Mouse (Mus musculus) yolk sac, embryonic 10.5 days (tissue): ENCODE results near the gene Tceanc2.
"Not testable (repeated sequence)": the region's sequence is repeated elsewhere in the genome, so short reads cannot be mapped to it uniquely, and the experiment has no call there.

Experiments used
- DNase-seq: peaks from one replicate; pipeline ENCODE4 v3.0.0-alpha.2; 2017; ENCODE audit warnings: low spot score

Gene Tceanc2

DNA sequence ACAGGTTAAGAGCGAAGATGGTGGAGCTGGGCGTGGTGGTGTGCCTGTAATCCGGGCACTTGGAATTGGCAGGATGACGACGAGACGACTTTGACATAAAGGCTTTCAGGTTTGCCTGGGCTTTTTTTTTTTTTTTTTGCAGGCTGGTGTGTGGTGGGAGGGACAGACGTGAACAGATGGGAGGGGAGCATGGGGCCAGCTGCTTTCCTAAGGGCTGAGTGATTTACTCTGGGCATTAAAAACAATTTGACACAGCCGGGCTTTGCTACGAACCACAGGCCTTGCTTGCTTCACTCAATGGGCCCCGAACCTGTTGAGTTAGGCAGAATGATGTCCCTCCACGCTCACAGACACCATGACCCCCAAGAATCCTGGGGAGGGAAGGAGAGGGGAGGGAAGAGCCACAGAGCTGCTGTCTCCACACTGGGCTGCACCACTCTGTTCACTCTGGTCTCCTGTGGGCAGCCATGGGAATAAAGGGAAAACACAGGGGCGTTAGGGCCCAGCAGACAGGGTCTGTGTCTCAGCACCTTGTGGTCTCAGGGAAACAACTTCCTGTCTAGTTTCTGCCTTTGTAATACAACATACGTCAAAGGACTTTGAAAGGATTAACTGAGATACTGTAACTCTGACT lies 51.9 kb downstream of the Tceanc2 start:
- DNase-seq = no peak

DNA sequence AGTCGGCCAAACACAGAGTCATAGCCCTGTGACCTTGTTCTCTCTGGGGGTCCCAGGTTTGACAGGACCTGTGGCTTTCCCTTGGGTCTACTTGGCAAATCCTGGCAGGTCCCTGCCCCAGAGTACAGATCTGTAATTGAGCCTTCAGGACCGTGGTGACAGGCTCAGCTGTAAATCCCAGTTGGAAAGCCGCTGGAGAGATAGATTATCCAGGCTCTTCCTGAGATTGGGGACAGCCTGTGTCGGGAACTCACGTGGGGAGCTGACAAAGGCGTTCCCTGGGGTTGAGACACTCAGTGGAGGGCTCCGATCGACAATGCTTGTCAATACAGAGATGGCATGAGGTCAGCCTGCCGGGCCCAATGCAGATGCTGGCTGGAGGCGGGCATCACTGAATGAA lies 52.5 kb downstream of the Tceanc2 start:
- no peak for DNase-seq

DNA sequence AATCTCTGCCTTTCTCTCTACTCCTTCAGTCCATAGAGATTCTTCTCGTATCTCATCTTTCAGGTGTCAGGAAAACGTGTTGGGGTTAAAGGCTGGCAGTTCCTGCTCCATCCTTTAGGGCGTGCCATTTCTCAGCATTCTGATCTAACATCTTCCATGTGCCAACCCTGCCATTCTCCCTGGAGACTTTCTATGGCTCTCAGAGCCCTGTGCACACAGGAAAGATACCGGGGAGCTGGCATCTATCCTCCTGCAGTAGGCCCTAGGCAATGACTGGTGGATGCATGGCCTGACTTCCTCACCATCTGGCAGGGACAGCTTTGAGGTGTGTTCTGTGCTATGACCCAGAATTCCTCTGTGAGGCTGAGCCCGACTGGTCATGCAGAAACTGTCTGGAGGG lies 53.8 kb downstream of the Tceanc2 start:
- no peak for DNase-seq

DNA sequence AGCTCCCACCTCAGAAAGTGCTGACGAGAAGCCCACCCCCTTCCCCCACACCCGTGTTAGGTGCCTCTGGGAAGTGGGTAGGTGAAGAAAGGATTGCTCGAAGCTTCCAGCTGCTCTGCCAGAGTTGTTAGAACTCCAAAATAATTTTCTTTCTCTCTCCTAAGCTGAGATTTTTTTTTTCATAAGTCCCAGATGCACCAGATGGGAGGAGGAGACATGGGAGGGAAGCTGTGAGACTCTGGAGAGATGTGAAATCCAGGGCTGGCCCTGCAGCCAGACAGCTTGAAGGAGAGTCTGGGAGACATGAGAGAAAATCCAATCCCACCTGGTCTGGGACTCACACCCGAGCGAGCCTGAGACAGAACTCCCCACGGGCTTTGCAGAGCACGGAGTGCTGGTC lies 54.5 kb downstream of the Tceanc2 start:
- no peak for DNase-seq

DNA sequence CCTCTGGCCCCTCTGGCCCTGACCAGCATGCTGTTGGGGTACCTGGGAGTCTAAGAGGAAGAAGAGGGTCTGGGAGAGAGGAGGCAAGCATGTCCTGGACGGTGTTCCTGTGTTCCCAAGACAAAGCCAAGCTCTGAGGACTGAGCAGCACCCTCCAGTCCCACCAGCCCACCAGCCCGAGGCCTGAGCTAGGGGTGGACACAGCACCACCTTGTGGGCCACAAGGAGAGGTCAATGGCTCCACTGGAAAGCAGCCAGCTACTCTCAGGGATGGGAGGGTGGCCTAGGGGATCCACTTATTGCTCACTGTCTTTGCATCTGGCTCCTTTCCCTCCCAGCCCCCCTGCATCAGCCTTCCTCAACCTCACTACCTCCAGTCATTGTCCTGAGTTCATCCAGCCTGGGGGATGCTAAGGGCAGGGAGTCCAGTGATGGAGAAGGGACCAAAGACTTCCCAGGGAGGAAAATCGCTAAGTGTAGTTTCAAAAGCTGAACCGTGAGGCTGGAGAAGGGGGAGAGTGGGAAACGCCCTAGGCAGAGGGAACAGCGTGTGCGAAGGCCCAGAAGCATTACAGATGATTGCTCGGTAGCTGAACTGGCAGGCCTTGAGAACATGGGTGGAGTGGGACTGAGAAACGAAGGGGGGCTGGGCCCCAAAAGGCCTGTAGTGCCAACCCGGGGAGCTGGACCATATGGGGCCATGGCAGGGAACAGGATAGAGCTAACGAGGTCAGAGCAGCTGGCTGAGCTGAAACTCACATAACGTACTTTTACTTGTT lies 57.6 kb downstream of the Tceanc2 start:
- peak; percentile 23 for DNase-seq

DNA sequence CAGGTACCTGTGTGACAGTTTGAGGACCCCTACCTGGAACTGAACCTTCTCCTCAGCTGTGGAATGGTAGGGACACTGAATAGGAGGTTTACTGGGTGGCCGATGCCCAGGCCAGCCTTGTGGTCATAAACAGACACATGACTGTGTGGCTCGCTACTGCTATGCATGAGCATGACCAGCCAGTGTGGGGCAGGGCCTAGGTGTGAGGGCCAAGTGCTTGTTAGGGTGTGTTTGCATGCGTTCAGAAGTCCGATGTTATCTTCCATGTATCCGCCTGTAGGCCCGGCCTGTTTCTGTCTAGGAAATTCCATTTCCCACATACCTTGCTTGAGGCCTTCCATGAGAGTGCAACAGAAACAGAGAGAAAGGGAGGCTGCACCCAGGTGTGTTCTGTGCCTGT lies 58.2 kb downstream of the Tceanc2 start:
- DNase-seq = no peak

DNA sequence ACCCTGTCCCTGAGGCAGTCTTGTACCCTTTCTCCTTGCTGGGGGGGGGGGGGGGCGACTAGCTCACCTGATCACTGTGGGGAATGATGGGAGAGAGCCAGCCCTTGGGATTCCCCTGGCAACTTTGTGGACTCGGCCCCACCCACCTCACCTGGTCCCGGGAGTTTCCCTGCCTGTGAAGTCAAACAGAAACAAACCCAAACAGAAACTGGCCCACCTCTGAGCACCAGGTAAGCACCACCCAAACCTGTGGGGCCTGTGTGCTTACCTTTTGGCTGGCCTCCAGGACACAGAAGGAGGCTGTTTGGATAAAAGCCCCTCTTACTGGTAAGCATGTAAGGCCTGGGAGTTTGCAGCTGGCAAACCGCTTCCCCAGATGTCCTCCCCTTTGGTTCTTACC lies 59.9 kb downstream of the Tceanc2 start:
- DNase-seq = no peak

DNA sequence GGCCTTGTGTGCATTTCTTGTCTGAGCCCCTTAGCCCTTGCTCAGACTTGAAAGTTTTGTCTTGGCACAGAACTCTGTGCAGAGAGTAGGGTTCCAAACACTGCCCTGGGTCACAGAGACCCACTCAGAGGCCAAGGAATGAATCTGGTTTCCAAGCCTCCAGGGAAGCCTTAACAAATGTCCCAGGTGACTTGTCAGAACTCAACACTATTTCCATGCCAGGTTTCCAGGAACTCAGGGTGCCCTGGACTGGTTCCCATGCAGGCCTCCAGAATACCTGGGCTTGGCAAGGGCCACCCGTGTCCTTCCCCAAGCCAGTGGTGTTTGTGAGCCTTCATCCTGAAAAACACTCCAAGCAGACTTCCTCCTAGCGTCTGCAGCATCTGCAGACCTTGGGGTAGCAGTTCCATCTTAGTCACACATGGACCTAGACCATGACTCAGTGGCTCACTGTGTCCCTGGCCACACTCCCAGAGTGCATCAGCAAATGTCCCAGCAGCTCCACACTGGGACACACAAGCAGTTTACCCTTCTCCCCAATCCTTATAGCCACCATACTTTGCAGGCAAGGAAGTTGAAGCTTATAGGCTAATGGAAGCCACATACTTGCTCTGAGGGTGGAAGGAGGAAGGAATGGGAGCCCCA lies 61.1 kb downstream of the Tceanc2 start:
- DNase-seq = no peak

DNA sequence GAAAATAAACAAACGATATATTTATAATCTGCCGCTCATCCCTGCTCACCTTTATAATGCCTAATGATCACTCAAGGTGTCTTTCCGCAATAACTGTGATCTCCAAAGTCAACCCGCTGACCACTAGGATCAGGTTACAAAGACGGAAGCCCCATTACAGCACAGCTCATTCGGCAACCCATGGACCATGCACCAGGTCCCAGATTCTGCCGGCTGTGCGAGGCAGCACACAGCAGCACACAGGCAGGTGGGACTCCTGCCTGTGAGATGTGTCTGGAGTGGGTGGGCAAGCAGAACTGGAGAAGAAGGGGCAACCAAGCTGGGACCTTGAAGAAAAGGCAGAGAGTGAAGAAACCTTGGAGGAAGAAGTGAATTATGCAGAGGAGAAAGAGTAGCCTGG lies 64.6 kb downstream of the Tceanc2 start:
- DNase-seq = no peak

DNA sequence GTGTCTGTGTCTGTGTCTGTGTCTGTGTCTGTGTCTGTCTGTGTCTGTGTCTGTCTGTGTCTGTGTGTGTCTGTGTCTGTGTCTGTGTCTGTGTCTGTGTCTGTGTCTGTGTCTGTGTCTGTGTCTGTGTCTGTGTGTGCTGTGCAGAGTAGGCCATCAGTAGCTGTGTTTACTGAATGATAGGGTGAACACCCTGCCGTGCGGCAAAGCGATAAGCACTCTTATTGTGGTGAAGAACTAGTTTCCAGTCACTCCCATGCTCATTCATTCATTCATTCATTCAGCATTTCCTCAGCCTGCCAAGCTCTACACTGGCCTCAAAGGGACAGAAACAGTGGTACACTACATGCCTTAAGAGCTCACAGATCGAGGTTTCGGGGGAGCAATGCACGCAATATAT lies 69.7 kb downstream of the Tceanc2 start:
- not testable (repeated sequence) for DNase-seq

DNA sequence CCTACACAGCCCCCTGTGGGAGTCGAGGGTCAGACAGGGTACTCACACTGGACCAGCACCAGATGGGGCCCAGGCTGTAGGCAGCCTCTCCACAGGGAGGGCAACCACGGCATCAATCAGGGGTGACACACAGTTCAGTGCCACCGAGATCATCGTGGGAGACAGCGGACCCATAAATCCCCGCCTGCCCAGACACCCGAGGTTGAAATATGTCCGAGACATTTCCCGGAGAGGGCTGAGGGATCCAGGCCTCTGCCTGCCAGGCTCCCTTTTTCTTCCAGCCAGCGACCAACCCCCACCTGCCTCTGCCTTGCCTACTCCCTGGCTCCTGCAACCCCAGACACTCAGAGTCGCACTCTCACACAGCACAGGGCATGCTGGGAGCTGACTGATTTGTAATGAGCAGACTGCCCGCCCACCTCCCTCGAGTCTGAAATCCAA lies 70.6 kb downstream of the Tceanc2 start:
- peak; percentile 38 for DNase-seq

DNA sequence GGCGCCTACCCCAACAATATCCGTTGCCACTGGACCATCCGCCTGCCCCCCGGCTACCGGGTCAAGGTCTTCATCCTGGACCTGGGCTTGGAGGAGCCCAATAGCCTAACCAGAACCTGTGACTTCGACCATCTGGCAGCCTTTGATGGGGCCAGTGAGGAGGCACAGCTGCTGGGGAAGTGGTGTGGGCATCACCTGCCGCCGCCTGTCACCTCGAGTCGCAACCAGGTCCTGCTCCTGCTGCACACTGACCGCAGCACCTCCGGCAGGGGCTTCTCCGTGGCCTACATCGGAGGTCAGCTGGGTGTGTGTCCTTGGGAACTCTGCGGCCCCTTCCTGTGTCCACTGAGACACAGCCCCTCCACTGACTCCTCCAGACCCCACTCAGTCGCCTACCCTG lies 72.1 kb downstream of the Tceanc2 start:
- DNase-seq = no peak

DNA sequence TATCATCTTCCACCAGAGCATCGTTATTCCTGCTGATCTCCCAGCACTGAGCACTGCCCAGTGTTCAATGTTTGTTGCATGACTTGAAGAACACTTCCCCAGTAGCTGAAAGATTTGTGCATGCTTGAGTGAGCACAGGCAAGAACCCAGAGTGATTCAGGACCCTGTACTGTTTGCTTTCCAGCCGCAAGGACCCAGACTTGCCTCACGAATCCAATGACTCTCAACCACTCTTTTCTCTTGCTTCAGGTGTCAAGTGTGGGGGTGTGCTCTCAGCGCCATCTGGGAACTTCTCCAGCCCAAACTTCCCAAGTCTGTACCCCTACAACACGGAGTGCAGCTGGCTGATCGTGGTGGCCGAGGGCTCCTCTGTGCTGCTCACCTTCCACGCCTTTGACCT lies 76.7 kb downstream of the Tceanc2 start:
- DNase-seq = no peak

DNA sequence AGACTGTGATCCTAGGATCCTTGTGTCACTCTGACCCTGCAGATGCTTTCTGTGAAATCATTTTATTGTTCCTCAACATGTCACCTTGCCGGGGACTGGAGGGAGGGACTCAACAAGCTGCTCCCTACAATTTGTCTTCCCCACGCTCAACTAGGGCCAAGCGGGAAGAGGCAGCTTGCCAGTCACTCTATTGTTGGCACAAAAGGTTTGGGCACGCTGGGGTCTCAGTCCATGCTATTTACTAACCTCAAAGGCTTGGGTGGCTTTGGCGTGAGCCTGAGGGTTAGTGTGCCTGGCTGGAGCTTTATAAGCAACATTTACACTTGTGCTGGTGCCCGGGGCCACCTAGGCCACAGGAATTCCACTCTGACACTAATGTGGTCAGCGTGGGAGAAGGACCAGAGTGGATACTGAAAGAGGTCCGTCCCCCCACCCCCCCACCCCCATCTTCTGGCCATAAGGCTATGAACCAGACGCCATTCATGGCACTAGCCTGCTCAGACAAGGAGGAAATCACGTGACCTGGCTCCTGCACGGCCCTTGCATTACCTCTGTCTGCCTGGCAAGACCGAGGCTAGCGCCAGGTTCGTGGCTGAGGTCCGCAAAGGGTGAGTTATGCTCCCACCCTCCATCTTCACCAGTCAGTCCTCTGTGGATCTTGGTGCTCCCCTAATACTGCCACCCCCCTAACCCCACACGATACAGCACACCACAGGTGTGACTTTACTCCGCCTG lies 80.0 kb downstream of the Tceanc2 start:
- DNase-seq = no peak

DNA sequence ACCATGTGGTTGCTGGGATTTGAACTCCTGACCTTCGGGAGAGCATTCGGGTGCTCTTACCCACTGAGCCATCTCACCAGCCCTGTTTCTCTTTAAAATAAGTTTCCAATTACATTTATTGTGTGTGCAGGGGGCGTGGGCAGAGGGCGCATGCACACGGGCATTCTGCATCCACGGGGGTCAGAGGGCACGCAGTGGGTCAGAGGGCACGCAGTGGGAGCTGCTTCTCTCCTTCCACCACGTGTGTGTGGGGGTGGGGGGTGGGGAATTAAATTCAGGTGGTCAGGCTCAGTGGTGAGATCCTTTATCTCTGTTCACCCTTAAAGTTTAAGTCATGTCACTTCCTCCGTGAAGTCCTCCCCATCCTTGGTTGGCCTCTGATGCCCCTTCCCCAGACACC lies 80.5 kb downstream of the Tceanc2 start:
- DNase-seq = no peak

DNA sequence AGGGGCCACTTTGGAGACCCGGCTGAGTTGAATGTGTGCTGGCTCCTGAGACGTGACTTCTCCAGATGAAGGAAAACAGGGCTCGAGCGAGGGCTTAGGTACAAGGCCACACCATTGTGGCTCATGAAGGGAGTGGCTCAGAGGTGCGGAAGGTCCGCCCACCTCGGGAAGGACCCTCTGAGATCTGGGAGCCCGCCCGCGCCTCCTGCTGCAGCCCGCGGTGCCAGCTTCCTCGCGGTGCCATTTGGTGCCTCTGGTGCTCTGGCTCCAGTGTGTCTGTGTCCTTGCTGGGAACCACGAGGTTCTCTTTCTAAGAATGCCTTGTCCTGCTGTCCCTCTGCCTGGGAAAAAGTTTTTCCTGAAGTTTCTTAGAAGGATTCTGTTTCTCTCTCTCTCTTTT lies 81.0 kb downstream of the Tceanc2 start:
- DNase-seq = no peak

DNA sequence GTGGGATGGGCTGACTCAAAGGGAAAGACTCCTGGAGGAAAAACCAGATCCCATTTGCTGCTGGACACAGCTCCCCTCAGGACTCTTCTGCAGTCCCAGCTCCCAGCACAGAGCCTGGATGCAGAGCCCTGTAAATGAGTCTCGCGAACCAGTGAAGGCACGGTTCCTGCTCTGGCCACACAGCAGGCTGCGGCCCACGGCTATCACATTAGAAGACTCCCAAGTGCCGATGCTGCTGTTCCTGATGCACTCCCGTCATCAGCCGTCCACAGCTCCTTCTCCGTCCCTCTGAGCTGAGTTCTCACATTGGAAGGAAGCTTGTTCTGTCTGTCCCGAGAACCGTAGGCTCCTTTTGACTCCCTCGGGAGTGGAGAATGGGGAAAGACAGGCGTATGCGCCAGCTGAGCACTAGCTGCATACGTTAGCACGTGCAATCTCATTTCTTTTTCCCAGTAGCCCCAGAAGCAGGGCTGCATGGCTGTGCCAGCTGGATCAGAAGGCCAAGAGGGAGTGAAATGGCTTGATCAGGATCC lies 82.0 kb downstream of the Tceanc2 start, which contains the start of gene Cdcp2:
Gene Cdcp2 (plus strand): TSS at position 51 of the 533 bp plus-strand sequence.
- no peak for DNase-seq

DNA sequence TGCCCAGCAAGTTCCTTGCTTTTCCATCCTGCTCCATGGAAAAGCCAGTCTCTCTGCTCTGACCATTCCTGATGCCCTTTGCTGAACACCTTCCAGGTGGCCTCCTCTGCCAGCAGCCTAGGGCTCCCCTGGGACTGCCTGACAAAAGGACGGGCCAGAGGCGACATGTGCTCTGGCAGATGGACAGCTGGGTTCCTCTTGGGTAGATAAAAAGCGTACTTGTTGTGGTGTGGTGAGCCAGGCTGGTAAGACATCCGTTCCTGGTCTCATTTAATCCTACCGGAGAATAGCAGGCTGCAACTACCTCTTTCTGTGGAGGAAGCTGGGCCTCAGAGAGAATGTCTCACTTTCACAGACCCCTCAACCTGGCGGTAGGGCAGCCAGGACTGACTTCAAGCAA lies 82.9 kb downstream of the Tceanc2 start:
- no peak for DNase-seq

DNA sequence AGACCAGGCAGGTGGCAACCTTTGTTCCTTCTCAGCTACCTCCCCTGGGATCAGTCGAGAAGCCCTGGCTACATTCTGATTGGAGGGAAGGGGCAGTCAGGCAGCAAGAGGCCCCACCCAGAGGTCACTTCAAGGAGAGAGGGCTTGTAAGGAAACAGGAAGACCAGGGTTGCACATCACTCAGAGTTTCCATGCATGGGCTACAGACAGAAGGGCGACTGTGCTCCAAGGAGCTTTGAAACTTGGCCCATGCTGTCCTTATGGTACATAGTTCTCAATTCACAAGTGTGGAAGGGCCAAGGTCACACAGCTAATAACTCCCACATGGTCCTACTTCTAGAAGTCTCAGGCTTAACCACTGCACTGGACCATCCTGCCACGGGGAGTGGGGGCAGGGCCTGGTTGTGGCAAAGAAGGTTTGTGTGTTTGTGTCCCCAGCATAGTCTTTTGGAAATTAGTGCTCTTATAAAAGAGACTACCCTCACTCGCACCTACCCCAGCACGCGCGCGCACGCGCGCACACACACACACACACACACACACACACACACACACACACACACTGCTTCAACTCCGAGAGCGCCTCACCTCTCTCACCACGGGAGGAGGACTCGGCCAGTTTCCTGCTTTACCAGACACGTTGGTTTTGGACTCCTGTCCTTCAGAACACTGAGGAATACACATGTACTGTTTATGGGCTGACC lies 84.3 kb downstream of the Tceanc2 start:
- DNase-seq = no peak

DNA sequence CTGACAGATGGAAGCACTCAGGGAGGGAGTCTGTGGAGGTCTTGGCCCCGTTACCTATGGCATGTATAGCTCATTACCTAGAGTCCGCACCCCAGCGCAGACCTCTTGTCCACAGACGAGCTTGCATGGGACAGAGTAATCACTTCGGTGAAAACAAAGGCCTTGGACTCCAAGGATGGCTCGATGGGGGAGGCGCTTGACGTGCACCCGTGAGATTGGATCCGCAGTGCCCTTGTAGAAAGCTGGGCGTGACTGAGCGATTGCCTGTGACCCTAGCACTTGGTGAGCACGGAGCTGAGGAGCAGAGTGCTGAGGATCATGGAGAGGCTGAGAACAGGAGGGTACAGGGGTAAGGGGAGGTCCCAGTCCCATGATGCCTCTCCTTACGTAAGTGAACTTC lies 87.2 kb downstream of the Tceanc2 start:
- no peak for DNase-seq

DNA sequence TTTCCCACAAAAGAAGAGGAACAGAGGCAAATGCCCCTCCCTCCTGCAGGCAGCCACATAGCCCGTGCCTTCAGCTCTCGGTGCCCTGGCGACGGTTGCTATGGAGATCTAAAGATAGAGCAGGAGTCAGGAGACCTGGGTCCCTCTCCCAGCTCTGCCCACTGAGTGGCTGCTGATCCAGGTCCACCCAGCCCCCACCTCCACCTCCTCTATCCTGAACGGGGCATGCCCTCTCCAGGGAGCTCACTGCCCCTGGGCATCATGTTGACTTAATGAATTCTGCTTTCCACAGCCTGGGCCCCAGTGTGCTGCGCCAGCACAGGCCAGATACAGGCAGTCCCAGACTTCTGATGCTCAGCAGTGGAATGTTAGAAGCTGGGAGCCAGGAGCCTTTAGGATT lies 94.1 kb downstream of the Tceanc2 start:
- no peak for DNase-seq

DNA sequence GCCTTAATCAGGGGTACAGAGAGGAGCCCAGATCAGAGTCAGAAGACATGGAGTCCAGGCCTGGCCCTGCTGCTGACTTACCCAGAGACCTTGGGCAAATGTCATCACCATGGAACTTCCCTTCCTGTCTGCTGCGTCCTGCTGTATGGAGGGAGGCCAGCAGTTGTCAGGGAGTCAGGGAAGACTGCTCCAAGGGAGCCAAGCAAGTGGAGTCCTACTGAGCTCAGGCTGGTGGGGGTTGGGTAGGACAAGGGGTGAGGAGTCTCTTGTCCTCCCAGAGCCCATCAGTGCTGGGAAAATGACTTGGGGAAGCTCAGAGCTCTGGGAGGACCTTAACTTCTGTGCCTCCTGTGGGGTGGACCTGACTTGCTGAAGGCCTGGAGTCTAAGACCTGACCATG lies 94.6 kb downstream of the Tceanc2 start:
- DNase-seq = no peak
